Mouse (Mus musculus) stomach, embryonic 16.5 days (tissue): Measurements from ENCODE around the gene Ankrd33. TPM values are rescaled to one million over a fixed set of nuclear protein-coding genes. Genes with fewer than 3 reads are reported as not detected.
A peak's percentile ranks its signal among the peaks of the same experiment; 100 is the strongest.

Source experiments
- ATAC-seq: fragments of 200-750 bp; cut with Nextera tagmentation; 2 replicates; pipeline ENCODE4 v1.8.0; 2017; ENCODE audit warnings: moderate number of reproducible peaks, moderate TSS enrichment; ENCODE audit not compliant: insufficient read depth, low FRiP score
- H3K27ac ChIP-seq: fragments of 300-500 bp; sonication (generic); 2 replicates; pipeline ENCODE4 v1.5.1; 2014; ENCODE audit warnings: low read length
- H3K27me3 ChIP-seq: fragments of 300-500 bp; sonication (generic); 2 replicates; pipeline ENCODE4 v1.6.1; 2014; ENCODE audit warnings: low read length, control low read depth, mixed read lengths; ENCODE audit not compliant: control insufficient read depth, insufficient read depth
- H3K36me3 ChIP-seq: fragments of 300-500 bp; sonication (generic); 2 replicates; pipeline ENCODE4 v1.6.1; 2014; ENCODE audit warnings: low read length; ENCODE audit not compliant: control insufficient read depth, insufficient read depth
- H3K4me1 ChIP-seq: fragments of 300-500 bp; sonication (generic); 2 replicates; pipeline ENCODE4 v1.6.1; 2014; ENCODE audit warnings: low read length, control low read depth, mixed read lengths; ENCODE audit not compliant: control insufficient read depth, insufficient read depth
- H3K4me2 ChIP-seq: fragments of 300-500 bp; sonication (generic); 2 replicates; pipeline ENCODE4 v1.6.1; 2014; ENCODE audit warnings: low read depth, low read length, mixed read lengths
- H3K4me3 ChIP-seq: fragments of 300-500 bp; sonication (generic); replicated peaks from 2 replicates; pipeline ENCODE4 v1.5.1; 2014; ENCODE audit warnings: mild to moderate bottlenecking, low read length
- H3K9ac ChIP-seq: fragments of 300-500 bp; sonication (generic); 2 replicates; pipeline ENCODE4 v1.6.1; 2014; ENCODE audit warnings: low read length
- H3K9me3 ChIP-seq: fragments of 300-500 bp; sonication (generic); replicated peaks from 2 replicates; pipeline ENCODE4 v1.6.1; 2016; ENCODE audit warnings: low read length, control low read depth; ENCODE audit not compliant: control insufficient read depth
- WGBS: fragments of 180-500 bp; shearing (Covaris S2); extraction: QIAGEN DNeasy Blood & Tissue Kit; methylation state at CpG from one replicate; pipeline ENCODE4 v1.1.7; 2014; 5-methylcytosine and 5-hydroxymethylcytosine counted together
- polyA plus RNA-seq: library from polyadenylated mRNA; unstranded; fragments of >200 nt; fragmentation: Nextera tagmentation; extraction: Ambion mirVana; gene quantifications from 2 replicates; pipeline ENCODE4 v1.2.1, GENCODE M21; 2015

The Ankrd33 gene
- polyA plus RNA-seq, 1 experiment from 2014 or later, result not detected

GRCm38 (mm10) chr15:101128181-101129089 is 12.9 kb downstream of the Ankrd33 start, which contains the start of gene Acvrl1:
Acvrl1 (plus strand) TSS chr15:101128522.
- WGBS, result 5% methylated on average over 46 of the region's 46 CpGs
- Histone ChIP-seq H3K4me2 (peak within 1 kb of the TSS; percentile 86), H3K9ac (peak within 1 kb of the TSS; percentile 87), H3K36me3 (no peaks in the 10 kb centered on the region), H3K4me3 (peak within 1 kb of the TSS; percentile 70), H3K4me1 (peaks cover 56% of the 10 kb centered on the region), H3K27me3 (0 out of 2 replicates have a peak, but pooled peaks cover 3% of the 10 kb centered on the region), H3K27ac (peak within 1 kb of the TSS; percentile 86), H3K9me3 (no peaks in the 10 kb centered on the region)
- ATAC-seq, result peak; percentile 48; the same call in 1 of the 2 replicates

- 33% methylated on average over 5 of the region's 5 CpGs for WGBS
Observed at GRCm38 (mm10) chr15:101129412-101129811, 13.9 kb downstream of the Ankrd33 start.

GRCm38 (mm10) chr15:101131498-101131897 is 15.9 kb downstream of the Ankrd33 start:
- Histone ChIP-seq H3K36me3 (no peaks in the 10 kb centered on the region), H3K4me1 (peaks cover 71% of the 10 kb centered on the region), H3K27me3 (0 out of 2 replicates have a peak, but pooled peaks cover 3% of the 10 kb centered on the region), H3K9me3 (no peaks in the 10 kb centered on the region), H3K4me2 (peak overlapping the region; percentile 42), H3K27ac (peak overlapping the region; percentile 94), H3K9ac (peak overlapping the region; percentile 59), H3K4me3 (no peak overlapping the region; the same call in 1 of the 2 replicates)
- no peak for ATAC-seq
- WGBS, result 17% methylated on average over 11 of the region's 11 CpGs

More at GRCm38 (mm10) chr15:101129412-101129811, 13.9 kb downstream of the Ankrd33 start:
- H3K36me3 ChIP-seq, result no peaks in the 10 kb centered on the region
- no peaks in the 10 kb centered on the region for H3K9me3 ChIP-seq
- H3K4me2 ChIP-seq, result peak overlapping the region; percentile 86
- peak overlapping the region; percentile 70 for H3K4me3 ChIP-seq
- peaks cover 66% of the 10 kb centered on the region for H3K4me1 ChIP-seq
- H3K27ac ChIP-seq, result peak overlapping the region; percentile 86
- ATAC-seq, result no peak
- 0 out of 2 replicates have a peak, but pooled peaks cover 3% of the 10 kb centered on the region for H3K27me3 ChIP-seq
- H3K9ac ChIP-seq, result peak overlapping the region; percentile 87

GRCm38 (mm10) chr15:101132041-101132440 is 16.5 kb downstream of the Ankrd33 start:
- Histone ChIP-seq H3K4me1 (peaks cover 68% of the 10 kb centered on the region), H3K4me3 (no peak overlapping the region; the same call in 1 of the 2 replicates), H3K4me2 (peak overlapping the region; percentile 42), H3K27me3 (0 out of 2 replicates have a peak, but pooled peaks cover 3% of the 10 kb centered on the region), H3K36me3 (no peaks in the 10 kb centered on the region), H3K9ac (peak overlapping the region; percentile 59), H3K9me3 (no peaks in the 10 kb centered on the region), H3K27ac (peak overlapping the region; percentile 94)
- no peak for ATAC-seq
- 61% methylated on average over 6 of the region's 6 CpGs for WGBS

- WGBS, result 63% methylated on average over 6 of the region's 6 CpGs
- peak overlapping the region; percentile 94 for H3K27ac ChIP-seq
- no peak for ATAC-seq
- H3K36me3 ChIP-seq, result no peaks in the 10 kb centered on the region
- no peaks in the 10 kb centered on the region for H3K9me3 ChIP-seq
- peak overlapping the region; percentile 64; the same call in 1 of the 2 replicates for H3K9ac ChIP-seq
- H3K4me2 ChIP-seq, result no peak overlapping the region
- H3K4me1 ChIP-seq, result peaks cover 62% of the 10 kb centered on the region
- 0 out of 2 replicates have a peak, but pooled peaks cover 3% of the 10 kb centered on the region for H3K27me3 ChIP-seq
- H3K4me3 ChIP-seq, result no peak overlapping the region
Observed at GRCm38 (mm10) chr15:101132761-101133160, 17.2 kb downstream of the Ankrd33 start.

GRCm38 (mm10) chr15:101133993-101134704 is 18.6 kb downstream of the Ankrd33 start:
- Histone ChIP-seq H3K4me1 (peaks cover 63% of the 10 kb centered on the region), H3K4me3 (peak overlapping the region; percentile 45)
- 15% methylated on average over 15 of the region's 15 CpGs for WGBS

GRCm38 (mm10) chr15:101135405-101135804 is 19.9 kb downstream of the Ankrd33 start:
- Histone ChIP-seq H3K36me3 (no peaks in the 10 kb centered on the region), H3K27me3 (no peaks in the 10 kb centered on the region), H3K4me1 (peaks cover 64% of the 10 kb centered on the region), H3K9me3 (no peaks in the 10 kb centered on the region), H3K4me2 (peak overlapping the region; percentile 54), H3K27ac (peak overlapping the region; percentile 94; the same call in 1 of the 2 replicates), H3K4me3 (peak overlapping the region; percentile 45), H3K9ac (peak overlapping the region; percentile 64)
- ATAC-seq, result no peak
- WGBS, result 56% methylated on average over 8 of the region's 8 CpGs

More at GRCm38 (mm10) chr15:101133993-101134704, 18.6 kb downstream of the Ankrd33 start:
- Histone ChIP-seq H3K36me3 (no peaks in the 10 kb centered on the region), H3K27ac (peak overlapping the region; percentile 94), H3K27me3 (0 out of 2 replicates have a peak, but pooled peaks cover 3% of the 10 kb centered on the region), H3K9me3 (no peaks in the 10 kb centered on the region), H3K9ac (peak overlapping the region; percentile 64), H3K4me2 (peak overlapping the region; percentile 54)
- ATAC-seq, result peak; percentile 67

GRCm38 (mm10) chr15:101137455-101137854 is 21.9 kb downstream of the Ankrd33 start:
- Histone ChIP-seq H3K9ac (no peak overlapping the region), H3K4me2 (no peak overlapping the region), H3K27me3 (no peaks in the 10 kb centered on the region), H3K4me1 (peaks cover 56% of the 10 kb centered on the region), H3K4me3 (no peak overlapping the region), H3K27ac (no peak overlapping the region), H3K36me3 (no peaks in the 10 kb centered on the region), H3K9me3 (no peaks in the 10 kb centered on the region)
- ATAC-seq, result no peak
- 83% methylated on average over 11 of the region's 11 CpGs for WGBS
